Mouse (Mus musculus): ENCODE measurements around the gene Esrp2. TPM values are rescaled to one million over a fixed set of nuclear protein-coding genes. Genes with fewer than 3 reads are reported as not detected.

Esrp2 gene
- polyA plus RNA-seq (2015; fragmentation: Nextera tagmentation; extraction: Ambion mirVana) = 57.6 and 58.3 TPM in 2 replicates

DNA sequence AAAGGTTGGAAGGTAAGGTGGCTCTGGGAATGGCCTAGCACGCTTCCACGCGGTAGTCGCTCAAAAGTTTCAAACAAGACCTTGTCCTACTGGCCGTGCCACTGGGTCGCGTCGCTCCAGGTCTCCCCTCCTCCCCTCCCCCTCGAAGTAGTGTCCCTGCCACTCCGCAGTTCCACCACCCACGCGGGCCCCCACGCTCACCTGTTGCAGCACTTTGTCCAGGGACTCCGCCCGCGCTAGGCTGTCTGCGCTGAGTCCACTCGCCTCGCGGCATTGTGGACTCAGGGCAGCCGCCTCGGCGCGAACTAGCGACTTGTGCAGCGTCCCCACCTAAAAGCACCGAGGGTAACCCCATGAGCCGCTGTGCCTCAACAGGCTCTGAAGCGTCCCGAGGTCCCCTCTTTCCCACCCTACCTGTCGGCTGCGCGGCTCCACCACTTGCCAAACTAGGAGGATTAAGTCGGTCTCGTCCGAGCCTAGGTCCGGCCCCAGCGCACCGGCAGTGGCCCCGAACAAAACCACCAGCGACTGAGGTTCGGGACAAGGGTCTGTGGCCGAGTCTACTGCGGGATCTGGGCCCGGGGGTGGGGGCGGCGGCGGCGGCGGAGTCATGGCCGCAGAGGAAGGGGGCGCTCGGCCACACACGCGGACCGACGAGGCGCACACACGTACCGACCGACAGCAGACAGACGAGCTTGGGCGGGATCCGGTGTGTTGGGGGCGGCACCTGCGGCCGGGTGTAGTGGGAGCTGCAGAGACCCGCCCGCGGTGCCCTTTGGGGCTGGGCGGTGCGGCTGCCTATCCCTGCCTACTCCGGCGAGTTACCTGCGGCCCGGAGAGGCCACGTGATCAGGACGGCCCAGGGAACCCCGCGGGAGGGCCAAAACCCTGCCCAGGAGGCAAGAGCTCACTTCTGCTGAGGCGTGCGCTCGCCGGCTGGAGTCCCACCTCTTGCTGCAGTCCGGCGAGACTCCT, at the start of gene Esrp2:
Gene Esrp2 (minus strand): TSS at position 819 of the 975 bp plus-strand sequence.
- H3K4me3 ChIP-seq = peak within 1 kb of the TSS; percentile 51
- ATAC-seq (ENCODE audit: insufficient number of reproducible peaks, low FRiP score, low TSS enrichment, low read depth) = no peak
- peaks cover 47% of the 10 kb centered on the region for H3K27me3 ChIP-seq
- H3K27ac ChIP-seq = peak within 1 kb of the TSS; percentile 68
- peaks cover 15% of the 10 kb centered on the region for H3K36me3 ChIP-seq
- peaks cover 46% of the 10 kb centered on the region for H3K4me1 ChIP-seq
- peak within 1 kb of the TSS; percentile 39 for H3K9ac ChIP-seq
- under 1% methylated on average over 86 of the region's 86 CpGs for WGBS
- H3K9me3 ChIP-seq = no peaks in the 10 kb centered on the region
- H3K4me2 ChIP-seq = peak within 1 kb of the TSS; percentile 89

DNA sequence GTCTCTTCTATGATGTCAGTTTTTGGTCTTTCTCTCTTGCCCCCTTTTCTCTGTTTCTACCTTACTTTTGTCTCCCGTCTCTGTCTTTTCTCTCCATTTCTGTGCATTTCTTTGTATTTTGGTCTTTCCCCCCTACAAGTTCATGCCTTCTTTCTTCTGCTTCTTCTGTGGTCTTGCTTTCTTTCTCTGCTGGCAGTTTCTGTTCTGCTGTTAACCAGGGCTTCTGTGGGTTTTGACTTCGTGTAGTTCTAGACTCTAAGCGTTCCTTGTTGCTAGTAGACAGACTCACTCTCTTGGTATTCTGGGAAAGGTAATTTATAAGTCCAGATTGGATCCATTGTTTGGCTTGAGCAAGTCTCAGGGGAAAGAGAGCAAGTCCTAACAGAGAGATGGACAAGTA, 49.6 kb upstream of the Esrp2 start:
- Histone ChIP-seq H3K9ac (no peak overlapping the region), H3K4me3 (no peak overlapping the region), H3K27me3 (no peaks in the 10 kb centered on the region), H3K4me1 (0 out of 2 replicates have a peak, but pooled peaks cover 3% of the 10 kb centered on the region), H3K4me2 (no peak overlapping the region), H3K36me3 (peaks cover 29% of the 10 kb centered on the region), H3K27ac (0 out of 2 replicates have a peak overlapping the region, but pooled peaks have one; percentile 1), H3K9me3 (no peaks in the 10 kb centered on the region)
- ATAC-seq (ENCODE audit: insufficient number of reproducible peaks, low FRiP score, low TSS enrichment, low read depth) = no peak
- WGBS = 92% methylated on average over 3 of the region's 3 CpGs

DNA sequence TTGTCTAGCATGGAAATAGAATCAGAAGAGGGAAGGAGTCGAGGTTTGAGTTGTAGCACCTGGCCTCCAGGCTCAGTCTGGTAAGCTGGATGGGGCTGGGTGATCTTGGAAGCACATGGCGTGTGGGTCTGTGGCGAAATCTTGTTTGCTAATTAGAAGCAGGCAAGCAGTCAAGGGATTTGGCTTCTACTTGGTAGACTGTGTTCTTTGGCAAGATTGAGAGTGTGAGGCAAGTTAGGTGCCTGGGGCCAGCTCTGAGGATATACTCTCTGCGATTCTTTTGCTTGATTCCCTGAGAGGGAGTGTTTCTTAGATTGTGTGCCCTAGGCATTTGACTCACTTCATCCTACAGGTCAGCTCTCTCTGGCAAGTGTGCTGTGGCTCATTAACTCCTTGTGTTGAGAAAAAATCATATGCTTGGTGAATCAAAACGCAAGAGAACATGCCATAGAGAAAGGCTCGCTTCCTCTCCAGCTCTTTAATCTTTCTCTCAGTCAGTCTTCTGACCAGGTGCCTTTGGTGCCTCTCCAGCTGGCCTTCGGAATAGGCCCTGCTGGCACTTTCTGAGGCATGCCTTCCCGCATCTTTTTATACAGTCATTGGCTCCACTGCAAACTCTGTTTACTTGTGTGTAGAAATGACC, 49.0 kb upstream of the Esrp2 start:
- H3K27ac ChIP-seq = peak overlapping the region; percentile 1; the same call in 1 of the 2 replicates
- ATAC-seq (ENCODE audit: insufficient number of reproducible peaks, low FRiP score, low TSS enrichment, low read depth) = 0 out of 2 replicates have a peak, but pooled peaks have one; percentile 40
- WGBS = 58% methylated on average over 8 of the region's 8 CpGs
- H3K4me1 ChIP-seq = 0 out of 2 replicates have a peak, but pooled peaks cover 3% of the 10 kb centered on the region
- H3K27me3 ChIP-seq = no peaks in the 10 kb centered on the region
- no peak overlapping the region for H3K4me3 ChIP-seq
- no peak overlapping the region for H3K9ac ChIP-seq
- no peaks in the 10 kb centered on the region for H3K9me3 ChIP-seq
- H3K4me2 ChIP-seq = no peak overlapping the region
- H3K36me3 ChIP-seq = peaks cover 26% of the 10 kb centered on the region

DNA sequence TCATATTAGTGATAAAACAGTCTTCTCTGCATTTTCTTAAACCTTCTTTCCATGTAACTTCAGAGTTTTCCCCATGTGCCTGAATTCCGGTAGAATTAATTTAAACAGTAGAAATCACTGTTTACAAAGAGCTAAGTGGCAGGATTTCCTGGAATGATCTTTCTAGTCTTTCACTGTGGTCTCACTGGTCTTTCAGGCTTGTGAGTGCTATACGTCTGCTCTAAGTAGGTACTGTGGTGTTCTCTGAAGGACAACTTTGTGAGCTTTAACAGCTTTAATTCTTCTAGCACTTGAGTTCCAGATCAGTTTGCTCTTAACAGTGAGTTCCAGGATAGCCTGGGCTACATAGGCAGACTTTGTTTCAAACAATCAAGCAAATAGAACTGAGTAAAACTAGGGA, 41.7 kb upstream of the Esrp2 start:
- H3K9ac ChIP-seq = no peak overlapping the region
- H3K27me3 ChIP-seq = no peaks in the 10 kb centered on the region
- 0 out of 2 replicates have a peak, but pooled peaks cover 19% of the 10 kb centered on the region for H3K36me3 ChIP-seq
- H3K9me3 ChIP-seq = no peaks in the 10 kb centered on the region
- no peak overlapping the region for H3K27ac ChIP-seq
- H3K4me2 ChIP-seq = no peak overlapping the region
- peaks cover 15% of the 10 kb centered on the region for H3K4me1 ChIP-seq
- H3K4me3 ChIP-seq = no peak overlapping the region
- WGBS = 69% methylated on average over 2 of the region's 2 CpGs
- no peak for ATAC-seq (ENCODE audit: insufficient number of reproducible peaks, low FRiP score, low TSS enrichment, low read depth)

DNA sequence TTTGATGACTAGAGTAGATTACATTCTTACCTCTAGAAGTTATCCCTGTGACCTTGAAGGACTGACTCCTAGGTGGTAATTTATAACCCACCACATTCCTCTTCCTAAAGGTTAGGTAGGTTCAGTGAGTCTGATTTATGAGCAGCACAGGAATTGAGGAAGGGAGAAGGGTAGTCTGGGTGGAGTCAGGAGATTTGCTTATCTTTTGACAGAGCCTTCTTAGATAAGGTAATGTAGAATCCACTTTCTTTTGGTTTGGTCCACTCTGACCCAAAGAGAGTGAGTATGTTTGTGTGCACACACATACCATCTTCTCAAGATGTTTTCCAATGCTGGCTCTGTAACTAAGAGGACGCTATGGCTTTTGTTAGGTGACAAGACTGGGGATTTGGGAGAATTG, 40.8 kb upstream of the Esrp2 start:
- Histone ChIP-seq H3K4me2 (no peak overlapping the region), H3K9me3 (no peaks in the 10 kb centered on the region), H3K36me3 (0 out of 2 replicates have a peak, but pooled peaks cover 16% of the 10 kb centered on the region), H3K4me1 (peaks cover 15% of the 10 kb centered on the region), H3K27ac (no peak overlapping the region), H3K27me3 (no peaks in the 10 kb centered on the region), H3K4me3 (no peak overlapping the region), H3K9ac (no peak overlapping the region)
- whole genome bisulfite sequencing = 62% methylated on average over 1 of the region's 1 CpGs
- no peak for ATAC-seq (ENCODE audit: insufficient number of reproducible peaks, low FRiP score, low TSS enrichment, low read depth)

DNA sequence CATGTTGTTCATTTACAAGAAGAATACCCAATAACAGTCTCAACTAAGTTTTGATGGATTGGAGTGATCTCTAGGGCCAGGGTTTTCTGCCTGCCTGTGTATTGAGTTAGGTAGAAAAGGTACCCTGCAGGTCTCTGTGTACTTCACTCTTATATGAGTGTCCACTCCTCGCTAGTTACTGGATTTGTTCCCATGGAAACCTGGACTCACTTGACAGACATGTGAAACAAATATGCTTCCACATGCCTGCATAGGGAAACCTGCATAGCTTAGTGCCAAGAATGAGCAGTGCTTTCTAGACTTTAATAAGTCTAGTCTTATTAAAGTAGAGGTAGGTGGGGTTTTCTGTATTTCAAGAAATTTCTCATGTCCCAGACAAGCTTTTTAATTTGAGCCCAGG, 40.1 kb upstream of the Esrp2 start:
- no peak overlapping the region for H3K4me2 ChIP-seq
- H3K27me3 ChIP-seq = no peaks in the 10 kb centered on the region
- H3K36me3 ChIP-seq = 0 out of 2 replicates have a peak, but pooled peaks cover 10% of the 10 kb centered on the region
- no peak overlapping the region for H3K4me3 ChIP-seq
- H3K4me1 ChIP-seq = peaks cover 15% of the 10 kb centered on the region
- H3K27ac ChIP-seq = 0 out of 2 replicates have a peak overlapping the region, but pooled peaks have one; percentile 27
- H3K9me3 ChIP-seq = no peaks in the 10 kb centered on the region
- 11% methylated on average over 1 of the region's 1 CpGs for WGBS
- no peak for ATAC-seq (ENCODE audit: insufficient number of reproducible peaks, low FRiP score, low TSS enrichment, low read depth)
- no peak overlapping the region for H3K9ac ChIP-seq

DNA sequence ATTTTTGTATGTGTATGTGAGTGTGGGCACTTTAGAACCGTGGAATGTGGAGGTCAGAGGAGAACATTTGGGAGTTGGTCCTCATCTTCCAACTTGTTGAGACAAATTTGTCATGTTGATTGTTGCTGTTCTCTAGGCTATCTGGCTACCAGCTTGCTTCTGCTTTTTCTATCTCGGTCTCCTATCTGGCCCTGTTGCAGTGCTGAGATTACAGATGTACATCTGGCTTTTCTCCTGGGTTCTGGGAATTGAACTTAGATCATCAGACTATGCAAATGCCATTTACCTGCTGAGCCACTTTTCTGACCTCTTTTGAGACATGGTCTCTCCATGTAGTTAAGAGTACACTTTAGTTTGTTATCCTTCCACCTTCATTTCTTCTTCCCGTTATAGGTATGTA, 36.8 kb upstream of the Esrp2 start:
- 86% methylated on average over 3 of the region's 3 CpGs for WGBS

DNA sequence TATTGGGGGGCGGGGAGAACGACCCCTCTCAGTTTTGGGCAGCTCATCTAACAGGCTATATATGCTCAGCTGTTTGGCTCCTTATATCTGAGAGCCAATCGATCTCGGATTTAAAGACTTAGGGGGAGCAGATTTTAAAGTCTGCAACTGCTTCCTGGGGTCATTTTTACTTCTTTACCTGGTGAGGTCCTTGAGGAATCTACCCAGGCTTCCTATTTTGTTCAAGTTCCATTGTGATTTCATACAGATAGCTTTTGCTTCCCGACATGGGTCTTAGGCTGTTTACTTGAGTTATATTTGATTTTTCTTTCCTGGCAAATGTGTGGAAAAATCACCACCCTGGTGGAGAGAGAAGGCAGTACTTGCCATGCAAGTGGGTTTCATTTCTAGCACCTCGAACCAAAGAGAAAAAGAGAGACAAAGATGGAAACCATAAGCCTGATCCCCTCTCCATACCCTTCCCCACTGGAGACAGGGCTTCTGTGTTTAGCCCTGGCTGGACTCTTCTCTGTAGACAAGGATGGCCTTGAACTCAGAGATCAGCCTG, 33.2 kb upstream of the Esrp2 start:
- Histone ChIP-seq H3K4me1 (peaks cover 14% of the 10 kb centered on the region), H3K9ac (peak overlapping the region; percentile 60), H3K4me2 (peak overlapping the region; percentile 85), H3K4me3 (peak overlapping the region; percentile 89), H3K27me3 (no peaks in the 10 kb centered on the region), H3K36me3 (no peaks in the 10 kb centered on the region), H3K27ac (peak overlapping the region; percentile 88; the same call in 1 of the 2 replicates), H3K9me3 (no peaks in the 10 kb centered on the region)
- WGBS = 20% methylated on average over 6 of the region's 6 CpGs
- no peak for ATAC-seq (ENCODE audit: insufficient number of reproducible peaks, low FRiP score, low TSS enrichment, low read depth)

More for the DNA sequence above, 36.8 kb upstream of the Esrp2 start:
- Histone ChIP-seq H3K9ac (no peak overlapping the region), H3K27me3 (no peaks in the 10 kb centered on the region), H3K4me3 (no peak overlapping the region), H3K36me3 (0 out of 2 replicates have a peak, but pooled peaks cover under 1% of the 10 kb centered on the region), H3K27ac (no peak overlapping the region), H3K4me2 (no peak overlapping the region), H3K4me1 (peaks cover 23% of the 10 kb centered on the region), H3K9me3 (no peaks in the 10 kb centered on the region)
- ATAC-seq (ENCODE audit: insufficient number of reproducible peaks, low FRiP score, low TSS enrichment, low read depth) = no peak

DNA sequence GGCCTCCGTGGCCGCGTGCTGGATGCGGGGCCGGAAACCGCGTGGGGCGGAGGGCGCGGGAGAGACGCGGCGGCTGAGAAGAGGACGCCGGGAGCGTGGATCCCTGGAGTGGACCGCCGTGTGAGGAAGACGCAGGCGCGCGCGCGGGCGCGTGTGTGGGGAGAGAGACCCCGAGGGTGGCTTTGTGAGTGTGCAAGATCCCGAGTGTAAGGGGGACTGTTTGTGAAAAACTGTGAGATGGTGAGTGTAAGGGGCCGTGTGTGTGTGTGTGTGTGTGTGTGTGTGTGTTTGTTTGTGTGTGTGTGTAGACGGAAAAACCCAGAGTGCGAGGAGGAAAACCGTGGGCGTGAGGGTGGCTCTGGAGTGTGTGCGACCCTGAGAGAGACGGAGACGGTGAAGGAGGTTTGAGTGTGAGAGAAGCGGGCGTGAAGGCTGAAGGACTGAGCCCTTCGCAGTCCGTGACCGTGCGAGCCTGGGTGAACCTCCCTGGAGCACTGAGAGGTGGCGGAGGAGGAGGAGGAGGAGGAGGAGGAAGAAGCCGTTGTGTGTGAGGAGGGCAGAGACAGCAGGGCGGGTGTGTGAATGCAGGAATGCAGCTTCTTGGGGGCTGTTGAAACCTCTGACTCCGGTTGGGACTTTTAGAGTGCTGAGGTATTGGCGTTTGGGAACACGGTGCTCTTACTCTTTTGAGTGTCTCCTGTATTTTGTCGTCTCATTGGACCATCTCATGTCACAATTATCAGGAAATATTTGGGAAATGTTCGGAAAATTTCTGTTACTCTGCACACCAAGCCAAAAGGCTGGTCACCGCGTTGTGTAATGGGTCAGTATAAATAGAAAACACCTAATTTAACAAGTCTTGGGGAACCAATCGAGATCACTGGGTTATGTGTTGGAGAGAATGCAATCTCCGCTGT, 32.5 kb upstream of the Esrp2 start:
- under 1% methylated on average over 54 of the region's 54 CpGs for WGBS
- peak; percentile 64 for ATAC-seq (ENCODE audit: insufficient number of reproducible peaks, low FRiP score, low TSS enrichment, low read depth)
- Histone ChIP-seq H3K4me1 (peaks cover 14% of the 10 kb centered on the region), H3K27ac (peak overlapping the region; percentile 88), H3K9ac (peak overlapping the region; percentile 60), H3K4me2 (peak overlapping the region; percentile 85), H3K9me3 (no peaks in the 10 kb centered on the region), H3K4me3 (peak overlapping the region; percentile 89), H3K36me3 (peaks cover 3% of the 10 kb centered on the region), H3K27me3 (no peaks in the 10 kb centered on the region)

DNA sequence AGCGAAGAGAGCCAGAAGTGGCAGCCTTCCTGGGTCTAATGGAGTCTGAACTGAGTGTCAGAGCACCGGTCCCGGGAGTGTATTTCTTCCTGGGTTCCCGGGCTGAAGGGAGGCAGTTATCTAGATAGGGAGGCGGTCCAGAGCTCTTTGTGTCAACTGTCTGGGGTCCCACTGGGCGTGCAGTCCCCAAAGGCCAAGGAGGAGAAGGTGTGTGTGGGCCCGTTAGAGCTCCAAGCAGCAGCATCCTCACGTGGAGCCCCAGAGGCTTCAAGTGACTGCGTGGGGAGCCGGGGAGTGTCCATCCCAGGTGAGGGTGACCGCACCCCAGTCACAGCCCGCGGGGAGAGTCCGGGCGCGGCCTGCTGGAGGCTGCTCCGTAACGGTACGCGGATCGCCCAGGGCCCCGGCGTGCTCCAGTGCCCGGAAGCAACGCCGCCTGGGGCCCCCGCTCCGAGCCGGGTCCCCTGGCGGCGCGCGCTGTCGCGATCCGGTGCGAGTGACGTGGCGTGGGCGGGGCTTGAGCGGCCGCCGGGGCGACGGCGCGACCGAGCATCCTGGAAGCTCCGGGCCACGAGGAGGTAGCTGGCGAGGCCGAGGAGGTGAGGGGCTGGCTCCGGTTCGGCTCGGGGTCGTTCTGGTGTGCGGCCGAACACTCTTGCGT, 31.7 kb upstream of the Esrp2 start, which contains the start of gene Slc7a6:
Gene Slc7a6 (plus strand): TSS at position 502 of the 661 bp plus-strand sequence.
- Histone ChIP-seq H3K27ac (peak within 1 kb of the TSS; percentile 88), H3K4me3 (peak within 1 kb of the TSS; percentile 89), H3K4me1 (peaks cover 14% of the 10 kb centered on the region), H3K9ac (peak within 1 kb of the TSS; percentile 60), H3K9me3 (no peaks in the 10 kb centered on the region), H3K36me3 (peaks cover 11% of the 10 kb centered on the region), H3K4me2 (peak within 1 kb of the TSS; percentile 85), H3K27me3 (no peaks in the 10 kb centered on the region)
- under 1% methylated on average over 58 of the region's 59 CpGs for WGBS
- peak; percentile 64 for ATAC-seq (ENCODE audit: insufficient number of reproducible peaks, low FRiP score, low TSS enrichment, low read depth)
